Mouse (Mus musculus) embryonic facial prominence, embryonic 13.5 days (tissue): ENCODE data around the gene Tbxa2r. TPM values are rescaled to one million over a fixed set of nuclear protein-coding genes. Genes with fewer than 3 reads are reported as not detected.

Experiments
- ATAC-seq: fragments of 200-750 bp; cut with Nextera tagmentation; 2 replicates; pipeline ENCODE4 v1.8.0; 2017; ENCODE audit warnings: low read depth; ENCODE audit not compliant: insufficient number of reproducible peaks, insufficient read depth, low FRiP score, low TSS enrichment
- H3K27ac ChIP-seq: fragments of 300-500 bp; sonication (generic); 2 replicates; pipeline ENCODE4 v1.5.1; 2015; ENCODE audit warnings: moderate library complexity, mild to moderate bottlenecking, inconsistent platforms
- H3K27me3 ChIP-seq: fragments of 300-500 bp; sonication (generic); 2 replicates; pipeline ENCODE4 v1.6.1; 2015; ENCODE audit warnings: mild to moderate bottlenecking, inconsistent platforms
- H3K36me3 ChIP-seq: fragments of 300-500 bp; sonication (generic); 2 replicates; pipeline ENCODE4 v1.6.1; 2015; ENCODE audit warnings: mild to moderate bottlenecking, inconsistent platforms
- H3K4me1 ChIP-seq: fragments of 300-500 bp; sonication (generic); 2 replicates; pipeline ENCODE4 v1.6.1; 2015; ENCODE audit warnings: inconsistent platforms
- H3K4me2 ChIP-seq: fragments of 300-500 bp; sonication (generic); 2 replicates; pipeline ENCODE4 v1.6.1; 2015; ENCODE audit warnings: moderate library complexity, mild to moderate bottlenecking, inconsistent platforms
- H3K4me3 ChIP-seq: fragments of 300-500 bp; sonication (generic); 2 replicates; pipeline ENCODE4 v1.5.1; 2015; ENCODE audit warnings: mild to moderate bottlenecking, inconsistent platforms
- H3K9ac ChIP-seq: fragments of 300-500 bp; sonication (generic); 2 replicates; pipeline ENCODE4 v1.6.1; 2015; ENCODE audit warnings: mild to moderate bottlenecking, inconsistent platforms
- H3K9me3 ChIP-seq: fragments of 300-500 bp; sonication (generic); 2 replicates; pipeline ENCODE4 v1.6.1; 2016; ENCODE audit warnings: inconsistent platforms
- WGBS: fragments of 180-500 bp; shearing (Covaris S2); methylation state at CpG from one replicate; pipeline ENCODE4 v1.1.7; 2015; ENCODE audit warnings: mixed read lengths; 5-methylcytosine and 5-hydroxymethylcytosine counted together
- polyA plus RNA-seq: library from polyadenylated mRNA; unstranded; fragments of >200 nt; fragmentation: Nextera tagmentation; extraction: Ambion mirVana; gene quantifications from 2 replicates; pipeline ENCODE4 v1.2.1, GENCODE M21; 2015

Gene Tbxa2r
- polyA plus RNA-seq, 1 experiment from 2014 or later = 7.3 TPM

GRCm38 (mm10) chr10:81301321-81301720, 27.2 kb upstream of the Tbxa2r start:
- peaks cover 30% of the 10 kb centered on the region for H3K4me1 ChIP-seq
- 81% methylated on average over 9 of the region's 9 CpGs for WGBS
- peaks cover 32% of the 10 kb centered on the region for H3K36me3 ChIP-seq
- H3K9ac ChIP-seq = no peak overlapping the region
- no peaks in the 10 kb centered on the region for H3K9me3 ChIP-seq
- H3K4me3 ChIP-seq = no peak overlapping the region
- H3K27me3 ChIP-seq = no peaks in the 10 kb centered on the region
- H3K27ac ChIP-seq = no peak overlapping the region
- no peak for ATAC-seq
- H3K4me2 ChIP-seq = no peak overlapping the region

DNA sequence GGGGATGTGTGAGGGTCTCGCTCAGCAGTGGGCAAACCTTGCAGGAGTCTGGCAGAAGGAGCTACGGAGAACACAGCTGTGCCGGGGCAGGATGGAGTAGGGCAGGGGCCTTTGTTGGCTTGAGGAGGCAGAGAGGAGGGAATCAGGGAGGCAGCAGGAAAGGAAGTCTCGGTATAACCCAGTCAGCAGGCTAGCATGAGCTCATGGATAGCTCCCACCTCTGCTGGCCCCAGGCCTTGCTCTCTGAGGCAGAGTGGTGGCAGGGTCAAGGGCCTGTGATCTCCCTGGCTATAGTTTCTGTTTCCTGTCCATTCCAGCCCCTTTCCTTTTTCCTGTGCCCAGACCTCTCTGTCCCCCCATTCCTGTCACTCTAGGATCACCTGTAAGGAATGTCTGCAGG, 26.2 kb upstream of the Tbxa2r start:
- ATAC-seq = no peak
- H3K4me2 ChIP-seq = peak overlapping the region; percentile 18; the same call in 1 of the 2 replicates
- peaks cover 37% of the 10 kb centered on the region for H3K36me3 ChIP-seq
- no peak overlapping the region for H3K4me3 ChIP-seq
- H3K9ac ChIP-seq = peak overlapping the region; percentile 44
- no peaks in the 10 kb centered on the region for H3K9me3 ChIP-seq
- 64% methylated on average over 4 of the region's 4 CpGs for WGBS
- no peaks in the 10 kb centered on the region for H3K27me3 ChIP-seq
- peak overlapping the region; percentile 39; the same call in 1 of the 2 replicates for H3K27ac ChIP-seq
- peaks cover 30% of the 10 kb centered on the region for H3K4me1 ChIP-seq

DNA sequence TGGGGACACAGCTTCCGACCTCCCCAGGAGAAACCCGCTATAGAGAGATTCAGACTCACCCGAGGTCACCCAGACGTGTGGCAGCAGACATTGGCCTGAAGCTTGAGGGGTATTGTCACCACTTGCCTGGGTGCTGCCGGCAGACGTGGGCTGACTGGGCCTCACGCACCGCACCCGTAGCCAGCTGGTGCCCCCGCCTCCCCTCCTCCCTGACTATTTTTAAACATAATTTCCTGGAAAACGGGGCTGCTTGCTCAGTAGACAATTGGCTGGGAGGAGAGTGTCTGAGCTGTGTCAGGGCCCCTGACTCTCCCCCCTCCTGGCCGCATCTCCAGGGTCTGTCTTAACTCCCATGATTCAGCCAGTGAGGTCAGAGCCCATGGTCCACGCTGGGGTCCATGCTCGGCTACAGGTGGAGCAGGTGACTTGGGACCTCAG, 25.7 kb upstream of the Tbxa2r start:
- Histone ChIP-seq H3K27me3 (no peaks in the 10 kb centered on the region), H3K4me3 (0 out of 2 replicates have a peak overlapping the region, but pooled peaks have one; percentile 6), H3K9ac (peak overlapping the region; percentile 44), H3K27ac (0 out of 2 replicates have a peak overlapping the region, but pooled peaks have one; percentile 39), H3K36me3 (peaks cover 42% of the 10 kb centered on the region), H3K9me3 (no peaks in the 10 kb centered on the region), H3K4me1 (peaks cover 27% of the 10 kb centered on the region), H3K4me2 (peak overlapping the region; percentile 18; the same call in 1 of the 2 replicates)
- no peak for ATAC-seq
- 68% methylated on average over 14 of the region's 14 CpGs for WGBS

GRCm38 (mm10) chr10:81303258-81303657, 25.3 kb upstream of the Tbxa2r start:
- Histone ChIP-seq H3K36me3 (peaks cover 46% of the 10 kb centered on the region), H3K27ac (0 out of 2 replicates have a peak overlapping the region, but pooled peaks have one; percentile 39), H3K4me2 (peak overlapping the region; percentile 18; the same call in 1 of the 2 replicates), H3K4me3 (0 out of 2 replicates have a peak overlapping the region, but pooled peaks have one; percentile 6), H3K9ac (peak overlapping the region; percentile 44), H3K4me1 (peaks cover 26% of the 10 kb centered on the region), H3K27me3 (no peaks in the 10 kb centered on the region), H3K9me3 (no peaks in the 10 kb centered on the region)
- ATAC-seq = no peak
- WGBS = 80% methylated on average over 10 of the region's 10 CpGs

- Histone ChIP-seq H3K9me3 (no peaks in the 10 kb centered on the region), H3K9ac (peak overlapping the region; percentile 44; the same call in 1 of the 2 replicates), H3K4me1 (peaks cover 26% of the 10 kb centered on the region), H3K27me3 (no peaks in the 10 kb centered on the region), H3K36me3 (peaks cover 48% of the 10 kb centered on the region), H3K27ac (no peak overlapping the region), H3K4me3 (no peak overlapping the region), H3K4me2 (no peak overlapping the region)
- WGBS = 68% methylated on average over 7 of the region's 7 CpGs
- ATAC-seq = no peak
Observed at GRCm38 (mm10) chr10:81303761-81304160, 24.8 kb upstream of the Tbxa2r start.

DNA sequence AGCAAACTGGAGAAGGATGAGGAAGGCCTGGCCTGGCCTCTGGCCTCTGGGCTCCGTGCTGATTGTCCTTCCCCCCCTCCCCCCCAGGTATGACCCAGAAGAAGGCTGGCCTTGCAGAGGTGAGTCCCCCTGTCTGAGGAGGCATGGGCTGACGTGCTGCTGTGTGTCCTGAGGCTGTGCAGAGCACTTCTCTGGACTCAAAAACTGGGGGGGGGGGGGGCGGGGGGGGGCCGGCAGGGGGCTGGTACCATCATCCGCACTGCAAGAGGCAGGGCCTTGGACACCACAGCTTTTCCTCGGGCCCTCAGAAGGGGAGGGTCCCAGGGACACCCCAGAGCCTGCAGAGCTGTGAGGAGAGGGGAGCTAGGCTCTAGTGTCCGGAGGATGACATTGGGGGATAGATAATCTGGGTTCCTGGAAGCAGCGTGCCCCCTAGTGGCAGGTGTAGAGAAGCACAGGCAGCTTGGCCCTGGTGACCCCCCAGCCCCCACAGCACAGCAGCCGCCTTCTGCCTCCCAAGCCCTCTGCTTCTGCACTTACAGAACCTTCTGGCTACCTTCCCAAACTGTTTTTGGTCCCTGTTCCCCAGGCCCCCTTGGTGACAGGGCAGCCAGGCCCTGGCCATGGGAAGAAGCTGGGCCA, 23.8 kb upstream of the Tbxa2r start:
- 29% methylated on average over 8 of the region's 9 CpGs for WGBS
- Histone ChIP-seq H3K36me3 (peaks cover 55% of the 10 kb centered on the region), H3K4me2 (no peak overlapping the region), H3K9ac (no peak overlapping the region), H3K9me3 (no peaks in the 10 kb centered on the region), H3K4me3 (no peak overlapping the region), H3K27me3 (no peaks in the 10 kb centered on the region), H3K27ac (no peak overlapping the region), H3K4me1 (peaks cover 26% of the 10 kb centered on the region)
- ATAC-seq = no peak

DNA sequence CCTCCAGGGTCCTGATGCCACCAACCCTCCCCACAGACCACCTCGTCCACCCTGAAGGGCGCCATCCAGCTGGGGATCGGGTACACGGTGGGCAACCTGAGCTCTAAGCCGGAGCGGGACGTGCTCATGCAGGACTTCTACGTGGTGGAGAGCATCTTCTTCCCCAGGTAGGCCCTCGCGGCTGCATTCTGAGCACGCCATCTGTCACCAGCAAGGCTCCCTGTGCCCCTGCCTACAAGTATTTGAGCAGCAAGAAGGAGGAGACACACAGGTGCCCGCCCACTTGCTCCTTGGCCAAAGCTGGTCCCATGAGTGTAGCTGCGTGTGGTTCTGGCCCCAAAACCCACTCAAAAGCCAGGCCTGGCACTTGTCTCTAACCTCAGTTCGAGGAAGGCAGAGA, 22.9 kb upstream of the Tbxa2r start:
- Histone ChIP-seq H3K4me1 (peaks cover 21% of the 10 kb centered on the region), H3K9ac (no peak overlapping the region), H3K27ac (no peak overlapping the region), H3K36me3 (peaks cover 61% of the 10 kb centered on the region), H3K4me2 (no peak overlapping the region), H3K4me3 (no peak overlapping the region), H3K27me3 (no peaks in the 10 kb centered on the region), H3K9me3 (no peaks in the 10 kb centered on the region)
- ATAC-seq = no peak
- WGBS = 92% methylated on average over 14 of the region's 14 CpGs

GRCm38 (mm10) chr10:81306173-81306668, 22.3 kb upstream of the Tbxa2r start:
- H3K4me3 ChIP-seq = no peak overlapping the region
- H3K36me3 ChIP-seq = peaks cover 67% of the 10 kb centered on the region
- ATAC-seq = no peak
- H3K4me1 ChIP-seq = peaks cover 21% of the 10 kb centered on the region
- H3K27me3 ChIP-seq = no peaks in the 10 kb centered on the region
- WGBS = 92% methylated on average over 12 of the region's 12 CpGs
- H3K9ac ChIP-seq = no peak overlapping the region
- no peak overlapping the region for H3K27ac ChIP-seq
- no peak overlapping the region for H3K4me2 ChIP-seq
- H3K9me3 ChIP-seq = no peaks in the 10 kb centered on the region

- Histone ChIP-seq H3K27me3 (no peaks in the 10 kb centered on the region), H3K4me2 (no peak overlapping the region), H3K36me3 (peaks cover 71% of the 10 kb centered on the region), H3K9me3 (no peaks in the 10 kb centered on the region), H3K27ac (no peak overlapping the region), H3K4me3 (no peak overlapping the region), H3K9ac (no peak overlapping the region), H3K4me1 (peaks cover 18% of the 10 kb centered on the region)
- WGBS = 93% methylated on average over 21 of the region's 21 CpGs
- no peak for ATAC-seq
Observed at GRCm38 (mm10) chr10:81306837-81307682, 21.5 kb upstream of the Tbxa2r start.

GRCm38 (mm10) chr10:81309571-81309970, 19.0 kb upstream of the Tbxa2r start:
- no peaks in the 10 kb centered on the region for H3K4me1 ChIP-seq
- H3K27me3 ChIP-seq = no peaks in the 10 kb centered on the region
- WGBS = 91% methylated on average over 5 of the region's 5 CpGs
- H3K27ac ChIP-seq = no peak overlapping the region
- H3K9ac ChIP-seq = no peak overlapping the region
- no peak overlapping the region for H3K4me3 ChIP-seq
- ATAC-seq = no peak
- peaks cover 96% of the 10 kb centered on the region for H3K36me3 ChIP-seq
- no peak overlapping the region for H3K4me2 ChIP-seq
- H3K9me3 ChIP-seq = no peaks in the 10 kb centered on the region

DNA sequence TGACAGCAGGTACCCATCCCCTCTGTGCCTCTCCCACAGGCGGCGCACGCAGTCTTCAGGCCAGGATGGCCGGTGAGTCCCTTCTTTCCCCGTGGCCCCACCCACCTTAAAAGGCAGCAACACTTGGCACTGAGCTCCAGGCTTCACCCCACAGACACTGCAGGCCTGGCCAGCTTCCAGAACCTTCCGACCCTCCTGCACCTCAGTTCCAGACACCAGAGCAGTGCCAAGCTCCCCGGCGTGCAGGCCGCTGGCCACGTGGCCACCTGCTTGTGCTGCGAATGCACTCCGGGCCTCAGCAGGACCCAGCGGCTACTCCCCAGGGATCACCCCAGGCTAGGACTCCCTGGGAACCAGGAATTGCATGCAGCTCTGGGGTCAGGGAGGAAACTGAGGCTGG, 14.9 kb upstream of the Tbxa2r start:
- Histone ChIP-seq H3K4me2 (no peak overlapping the region), H3K9me3 (no peaks in the 10 kb centered on the region), H3K9ac (no peak overlapping the region), H3K4me3 (no peak overlapping the region), H3K4me1 (peaks cover 24% of the 10 kb centered on the region), H3K27ac (no peak overlapping the region), H3K36me3 (peaks cover 92% of the 10 kb centered on the region), H3K27me3 (no peaks in the 10 kb centered on the region)
- no peak for ATAC-seq
- WGBS = 93% methylated on average over 13 of the region's 13 CpGs
